Mouse (Mus musculus) inflammation-experienced regulatory T-cells (primary cell): ENCODE results near the gene Wfdc8. TPM values are rescaled to one million over a fixed set of nuclear protein-coding genes. Genes with fewer than 3 reads are reported as not detected.

ENCODE experiments used
- polyA plus RNA-seq, 2 experiments: library from polyadenylated mRNA; unstranded; fragments of 100-300 nt; shearing (Covaris generic); gene quantifications; one replicate each; pipeline ENCODE4 v1.2.1; 2017

The Wfdc8 gene
- polyA plus RNA-seq: 1 to 10 TPM in 1 of 2 experiments, not detected in 1; 1.6 TPM

GRCm38 (mm10) chr2:164613471-164613870, at the start of gene Wfdc8, which contains the start of gene Wfdc6b:
Gene Wfdc8, minus strand, starts transcription at chr2:164613626.
Gene Wfdc6b, plus strand, starts transcription at chr2:164613522.

GRCm38 (mm10) chr2:164656483-164656882, 43.1 kb upstream of the Wfdc8 start, which contains the start of gene Wfdc9:
Gene Wfdc9, minus strand, starts transcription at chr2:164656583.

GRCm38 (mm10) chr2:164655858-164656257, 42.4 kb upstream of the Wfdc8 start, which contains the start of gene Wfdc10:
Gene Wfdc10, plus strand, starts transcription at chr2:164656046.

GRCm38 (mm10) chr2:164638696-164639095, 25.3 kb upstream of the Wfdc8 start, which contains the start of gene Wfdc16:
Gene Wfdc16, minus strand, starts transcription at chr2:164638796.

GRCm38 (mm10) chr2:164593494-164593893, 19.9 kb downstream of the Wfdc8 start, which contains the start of gene Eppin:
Gene Eppin, minus strand, starts transcription at chr2:164593594.

GRCm38 (mm10) chr2:164585025-164585725, 28.3 kb downstream of the Wfdc8 start, which contains the start of gene Wfdc6a:
Gene Wfdc6a, minus strand, starts transcription at chr2:164585447.

GRCm38 (mm10) chr2:164573359-164573758, 40.1 kb downstream of the Wfdc8 start, which contains the start of gene Spint3:
Gene Spint3, minus strand, starts transcription at chr2:164573459.

GRCm38 (mm10) chr2:164562391-164563188, 50.8 kb downstream of the Wfdc8 start, which contains the start of gene Wfdc2:
Gene Wfdc2, plus strand, starts transcription at chr2:164562413.

Other genes starting within 250 kb of the Wfdc8 start
- gene Slpi, start 224.5 kb downstream of the Wfdc8 start, polyA plus RNA-seq: 10 to 100 TPM in 1 of 2 experiments, 1 to 10 TPM in 1; 1.5 to 18.8 TPM
- gene Rbpjl, start 210.5 kb downstream of the Wfdc8 start, polyA plus RNA-seq: under 1 TPM in 1 of 2 experiments, not detected in 1; 0.66 TPM
- gene Matn4, start 208.5 kb downstream of the Wfdc8 start, polyA plus RNA-seq: under 1 TPM; 0.11 to 0.73 TPM
- gene Sdc4, start 169.7 kb downstream of the Wfdc8 start, polyA plus RNA-seq: 10 to 100 TPM in 1 of 2 experiments, 1 to 10 TPM in 1; 2.2 to 24.3 TPM
- gene Sys1, start 156.7 kb downstream of the Wfdc8 start, polyA plus RNA-seq: 10 to 100 TPM; 81.2 to 96.0 TPM
- gene Gm20458, start 152.7 kb downstream of the Wfdc8 start, polyA plus RNA-seq: 10 to 100 TPM; 19.7 to 21.3 TPM
- gene Trp53tg5, start 139.9 kb downstream of the Wfdc8 start, polyA plus RNA-seq: under 1 TPM; 0.41 to 0.62 TPM
- gene Dbndd2, start 127.5 kb downstream of the Wfdc8 start, polyA plus RNA-seq: 1 to 10 TPM; 6.3 to 6.8 TPM
- 10 to 100 TPM; 27.1 to 28.8 TPM for gene Pigt, start 116.1 kb downstream of the Wfdc8 start, polyA plus RNA-seq
- gene Wfdc2, start 51.2 kb downstream of the Wfdc8 start, polyA plus RNA-seq: 1 to 10 TPM in 1 of 2 experiments, not detected in 1; 3.3 TPM
- gene Spint3, start 40.2 kb downstream of the Wfdc8 start, polyA plus RNA-seq: not detected
- not detected for gene Wfdc6a, start 28.2 kb downstream of the Wfdc8 start, polyA plus RNA-seq
- not detected for gene Eppin, start 20.0 kb downstream of the Wfdc8 start, polyA plus RNA-seq
- 1 to 10 TPM in 1 of 2 experiments, not detected in 1; 3.0 TPM for gene Wfdc6b, start 104 bp downstream of the Wfdc8 start, polyA plus RNA-seq
- gene Wfdc16, start 25.2 kb upstream of the Wfdc8 start, polyA plus RNA-seq: not detected
- gene Wfdc10, start 42.4 kb upstream of the Wfdc8 start, polyA plus RNA-seq: under 1 TPM in 1 of 2 experiments, not detected in 1; 0.88 TPM
- gene Wfdc9, start 43.0 kb upstream of the Wfdc8 start, polyA plus RNA-seq: 1 to 10 TPM in 1 of 2 experiments, under 1 TPM in 1; 0.51 to 1.6 TPM
- gene Wfdc11, start 60.5 kb upstream of the Wfdc8 start, polyA plus RNA-seq: not detected
- not detected for gene Wfdc13, start 71.5 kb upstream of the Wfdc8 start, polyA plus RNA-seq
- not detected for gene Spint4, start 84.9 kb upstream of the Wfdc8 start, polyA plus RNA-seq
- not detected for gene Spint5, start 101.7 kb upstream of the Wfdc8 start, polyA plus RNA-seq
- 1 to 10 TPM in 1 of 2 experiments, under 1 TPM in 1; 0.20 to 2.9 TPM for gene Wfdc3, start 132.3 kb upstream of the Wfdc8 start, polyA plus RNA-seq
- 10 to 100 TPM; 61.3 to 61.5 TPM for gene Dnttip1, start 132.4 kb upstream of the Wfdc8 start, polyA plus RNA-seq
- 1 to 10 TPM; 1.7 to 2.9 TPM for gene Ube2c, start 156.3 kb upstream of the Wfdc8 start, polyA plus RNA-seq
- gene Tnnc2, start 166.3 kb upstream of the Wfdc8 start, polyA plus RNA-seq: not detected
- 1 to 10 TPM; 8.2 to 9.8 TPM for gene Snx21, start 172.2 kb upstream of the Wfdc8 start, polyA plus RNA-seq
- 10 to 100 TPM; 29.7 to 34.5 TPM for gene Acot8, start 191.3 kb upstream of the Wfdc8 start, polyA plus RNA-seq
- gene Zswim3, start 191.5 kb upstream of the Wfdc8 start, polyA plus RNA-seq: 10 to 100 TPM in 1 of 2 experiments, 1 to 10 TPM in 1; 8.2 to 11.0 TPM
- gene Zswim1, start 209.1 kb upstream of the Wfdc8 start, polyA plus RNA-seq: 10 to 100 TPM; 19.3 to 20.7 TPM
- not detected for gene Spata25, start 214.9 kb upstream of the Wfdc8 start, polyA plus RNA-seq
- gene Ctsa, start 219.2 kb upstream of the Wfdc8 start, polyA plus RNA-seq: 100 to 1,000 TPM; 179 to 196 TPM
- 1 to 10 TPM; 1.3 to 2.8 TPM for gene Neurl2, start 219.8 kb upstream of the Wfdc8 start, polyA plus RNA-seq
- gene Pltp, start 244.1 kb upstream of the Wfdc8 start, polyA plus RNA-seq: 1 to 10 TPM in 1 of 2 experiments, under 1 TPM in 1; 0.52 to 9.3 TPM